Mouse (Mus musculus): ENCODE data around the gene Thrap3. TPM values are rescaled to one million over a fixed set of nuclear protein-coding genes. Genes with fewer than 3 reads are reported as not detected.

Thrap3 gene
- polyA plus RNA-seq, 1 experiment from 2014 or later = 194 TPM

- WGBS = 75% methylated on average over 8 of the region's 8 CpGs
- H3K4me1 ChIP-seq = peaks cover 38% of the 10 kb centered on the region
Observed at GRCm38 (mm10) chr4:126159455-126159854, 43.1 kb downstream of the Thrap3 start.

GRCm38 (mm10) chr4:126157562-126157961, 45.0 kb downstream of the Thrap3 start:
- peaks cover 32% of the 10 kb centered on the region for H3K4me1 ChIP-seq
- H3K4me3 ChIP-seq = no peak overlapping the region
- H3K27ac ChIP-seq = no peak overlapping the region
- 88% methylated on average over 6 of the region's 6 CpGs for WGBS
- H3K27me3 ChIP-seq (ENCODE audit: insufficient read depth, poor library complexity, severe bottlenecking) = no peaks in the 10 kb centered on the region
- no peaks in the 10 kb centered on the region for H3K9me3 ChIP-seq
- peaks cover 8% of the 10 kb centered on the region for H3K36me3 ChIP-seq
- no peak for DNase-seq (ENCODE audit: low spot score)

More at GRCm38 (mm10) chr4:126159455-126159854, 43.1 kb downstream of the Thrap3 start:
- Histone ChIP-seq H3K27ac (no peak overlapping the region), H3K4me3 (no peak overlapping the region), H3K27me3 (ENCODE audit: insufficient read depth, poor library complexity, severe bottlenecking) (no peaks in the 10 kb centered on the region), H3K36me3 (peaks cover 4% of the 10 kb centered on the region; the same call in 1 of the 2 replicates), H3K9me3 (no peaks in the 10 kb centered on the region)
- no peak for DNase-seq (ENCODE audit: low spot score)

GRCm38 (mm10) chr4:126156617-126157016, 45.9 kb downstream of the Thrap3 start:
- 59% methylated on average over 5 of the region's 5 CpGs for WGBS
- no peak overlapping the region for H3K4me3 ChIP-seq
- no peak for DNase-seq (ENCODE audit: low spot score)
- no peaks in the 10 kb centered on the region for H3K9me3 ChIP-seq
- H3K27me3 ChIP-seq (ENCODE audit: insufficient read depth, poor library complexity, severe bottlenecking) = no peaks in the 10 kb centered on the region
- H3K4me1 ChIP-seq = peaks cover 34% of the 10 kb centered on the region
- peaks cover 16% of the 10 kb centered on the region for H3K36me3 ChIP-seq
- peak overlapping the region; percentile 43; the same call in 1 of the 2 replicates for H3K27ac ChIP-seq

GRCm38 (mm10) chr4:126155869-126156268, 46.7 kb downstream of the Thrap3 start:
- Histone ChIP-seq H3K27ac (peak overlapping the region; percentile 43), H3K27me3 (ENCODE audit: insufficient read depth, poor library complexity, severe bottlenecking) (0 out of 2 replicates have a peak, but pooled peaks cover 5% of the 10 kb centered on the region), H3K4me3 (no peak overlapping the region), H3K9me3 (no peaks in the 10 kb centered on the region), H3K36me3 (peaks cover 16% of the 10 kb centered on the region), H3K4me1 (peaks cover 39% of the 10 kb centered on the region)
- 64% methylated on average over 2 of the region's 2 CpGs for WGBS
- no peak for DNase-seq (ENCODE audit: low spot score)

GRCm38 (mm10) chr4:126155183-126155582, 47.4 kb downstream of the Thrap3 start:
- Histone ChIP-seq H3K9me3 (no peaks in the 10 kb centered on the region), H3K4me1 (peaks cover 46% of the 10 kb centered on the region), H3K4me3 (no peak overlapping the region), H3K36me3 (peaks cover 16% of the 10 kb centered on the region), H3K27me3 (ENCODE audit: insufficient read depth, poor library complexity, severe bottlenecking) (0 out of 2 replicates have a peak, but pooled peaks cover 5% of the 10 kb centered on the region), H3K27ac (peak overlapping the region; percentile 43)
- DNase-seq (ENCODE audit: low spot score) = no peak
- WGBS = 35% methylated on average over 4 of the region's 4 CpGs

- 42% methylated on average over 14 of the region's 14 CpGs for WGBS
- H3K27ac ChIP-seq = 0 out of 2 replicates have a peak overlapping the region, but pooled peaks have one; percentile 17
- no peak for DNase-seq (ENCODE audit: low spot score)
- H3K27me3 ChIP-seq (ENCODE audit: insufficient read depth, poor library complexity, severe bottlenecking) = peaks cover 20% of the 10 kb centered on the region
- peak overlapping the region; percentile 8; the same call in 1 of the 2 replicates for H3K4me3 ChIP-seq
- H3K9me3 ChIP-seq = no peaks in the 10 kb centered on the region
- peaks cover 69% of the 10 kb centered on the region for H3K4me1 ChIP-seq
- peaks cover 18% of the 10 kb centered on the region for H3K36me3 ChIP-seq
Observed at GRCm38 (mm10) chr4:126152864-126153263, 49.7 kb downstream of the Thrap3 start.

- WGBS = 70% methylated on average over 16 of the region's 16 CpGs
- H3K9me3 ChIP-seq = no peaks in the 10 kb centered on the region
- H3K27ac ChIP-seq = peak overlapping the region; percentile 94; the same call in 1 of the 2 replicates
- H3K4me1 ChIP-seq = peaks cover 78% of the 10 kb centered on the region
- no peak overlapping the region for H3K4me3 ChIP-seq
- no peak for DNase-seq (ENCODE audit: low spot score)
- peaks cover 18% of the 10 kb centered on the region for H3K36me3 ChIP-seq
- peaks cover 25% of the 10 kb centered on the region for H3K27me3 ChIP-seq (ENCODE audit: insufficient read depth, poor library complexity, severe bottlenecking)
Observed at GRCm38 (mm10) chr4:126151701-126152440, 50.7 kb downstream of the Thrap3 start.

- Histone ChIP-seq H3K4me1 (peaks cover 78% of the 10 kb centered on the region), H3K4me3 (peak overlapping the region; percentile 78), H3K27ac (peak overlapping the region; percentile 94), H3K27me3 (ENCODE audit: insufficient read depth, poor library complexity, severe bottlenecking) (peaks cover 25% of the 10 kb centered on the region), H3K36me3 (peaks cover 15% of the 10 kb centered on the region; the same call in 1 of the 2 replicates), H3K9me3 (no peaks in the 10 kb centered on the region)
- DNase-seq (ENCODE audit: low spot score) = no peak
- 50% methylated on average over 6 of the region's 6 CpGs for whole genome bisulfite sequencing
Observed at GRCm38 (mm10) chr4:126150949-126151320, 51.6 kb downstream of the Thrap3 start.

- Histone ChIP-seq H3K27ac (peak overlapping the region; percentile 94), H3K27me3 (ENCODE audit: insufficient read depth, poor library complexity, severe bottlenecking) (peaks cover 25% of the 10 kb centered on the region), H3K9me3 (no peaks in the 10 kb centered on the region), H3K4me1 (peaks cover 77% of the 10 kb centered on the region), H3K36me3 (peaks cover 15% of the 10 kb centered on the region; the same call in 1 of the 2 replicates), H3K4me3 (peak overlapping the region; percentile 78)
- DNase-seq (ENCODE audit: low spot score) = peak; percentile 90
- WGBS = 31% methylated on average over 16 of the region's 16 CpGs
Observed at GRCm38 (mm10) chr4:126150297-126150948, 52.1 kb downstream of the Thrap3 start.

- H3K9me3 ChIP-seq = no peaks in the 10 kb centered on the region
- H3K27me3 ChIP-seq (ENCODE audit: insufficient read depth, poor library complexity, severe bottlenecking) = peaks cover 25% of the 10 kb centered on the region
- H3K4me3 ChIP-seq = peak overlapping the region; percentile 78
- WGBS = 46% methylated on average over 10 of the region's 10 CpGs
- peaks cover 75% of the 10 kb centered on the region for H3K4me1 ChIP-seq
- H3K36me3 ChIP-seq = peaks cover 15% of the 10 kb centered on the region; the same call in 1 of the 2 replicates
- peak overlapping the region; percentile 94 for H3K27ac ChIP-seq
- no peak for DNase-seq (ENCODE audit: low spot score)
Observed at GRCm38 (mm10) chr4:126149798-126150197, 52.8 kb downstream of the Thrap3 start.

GRCm38 (mm10) chr4:126149041-126149676, 53.4 kb downstream of the Thrap3 start:
- WGBS = 17% methylated on average over 42 of the region's 42 CpGs
- Histone ChIP-seq H3K4me3 (peak overlapping the region; percentile 78), H3K4me1 (peaks cover 70% of the 10 kb centered on the region), H3K27ac (peak overlapping the region; percentile 94), H3K36me3 (peaks cover 15% of the 10 kb centered on the region; the same call in 1 of the 2 replicates), H3K27me3 (ENCODE audit: insufficient read depth, poor library complexity, severe bottlenecking) (peaks cover 25% of the 10 kb centered on the region), H3K9me3 (no peaks in the 10 kb centered on the region)
- peak; percentile 82 for DNase-seq (ENCODE audit: low spot score)

- Histone ChIP-seq H3K27ac (peak overlapping the region; percentile 94), H3K36me3 (peaks cover 15% of the 10 kb centered on the region; the same call in 1 of the 2 replicates), H3K9me3 (no peaks in the 10 kb centered on the region), H3K4me1 (peaks cover 70% of the 10 kb centered on the region), H3K4me3 (peak overlapping the region; percentile 78), H3K27me3 (ENCODE audit: insufficient read depth, poor library complexity, severe bottlenecking) (peaks cover 25% of the 10 kb centered on the region)
- DNase-seq (ENCODE audit: low spot score) = peak; percentile 83
- WGBS = 2% methylated on average over 67 of the region's 67 CpGs
Observed at GRCm38 (mm10) chr4:126148161-126148961, 54.2 kb downstream of the Thrap3 start.
